Mouse (Mus musculus) v-Abl transformed pro-B cells (cell line): ENCODE data around the gene 1700001C19Rik.

Experiments used
- in situ Hi-C, 2 experiments: fragments of 400-800 bp; cut with MboI; formaldehyde crosslinking; loops; one replicate each; pipeline ENCODE4 v1.15.1; 2025; ENCODE audit not compliant: unreplicated experiment in 2 of 2

1700001C19Rik gene

GRCm38 (mm10) chr17:47436907-47437547 is at the start of gene 1700001C19Rik:
TSS of gene 1700001C19Rik (minus strand) at chr17:47437376.
- in situ Hi-C loops: no loop called here

- in situ Hi-C loops: loop anchor here (10.0 kb wide), 3 partner anchors 101 to 451 kb away; partner anchors contain the start of gene Guca1b (in 1 of the 2)
These were observed 48.6 kb upstream of the 1700001C19Rik start for GRCm38 (mm10) chr17:47485791-47486190.

GRCm38 (mm10) chr17:47484993-47485392 is 47.8 kb upstream of the 1700001C19Rik start:
- in situ Hi-C loops: loop anchor here (5.0 to 10.0 kb wide), 5 partner anchors 78 to 450 kb away; partner anchors contain the start of genes Gm21981 (in 1 of the 2), Guca1b (in 1 of the 2) and Prickle4 (in 1 of the 2)

- in situ Hi-C loops: loop anchor here (5.0 to 10.0 kb wide), 5 partner anchors 77 to 450 kb away; partner anchors contain the start of genes Gm21981 (in 1 of the 2), Guca1b (in 1 of the 2) and Prickle4 (in 1 of the 2)
These were observed 47.2 kb upstream of the 1700001C19Rik start for GRCm38 (mm10) chr17:47484241-47484921.

- in situ Hi-C loops: loop anchor here (5.0 to 10.0 kb wide), 5 partner anchors 75 to 448 kb away; partner anchors contain the start of genes Gm21981 (in 1 of the 2), Guca1b (in 1 of the 2) and Prickle4 (in 1 of the 2)
These were observed 45.2 kb upstream of the 1700001C19Rik start for GRCm38 (mm10) chr17:47482401-47482800.

GRCm38 (mm10) chr17:47479887-47480286 is 42.7 kb upstream of the 1700001C19Rik start:
- in situ Hi-C loops: loop anchor here (5.0 to 10.0 kb wide), 5 partner anchors 73 to 445 kb away; partner anchors contain the start of genes Gm21981 (in 1 of the 2), Guca1b (in 1 of the 2) and Prickle4 (in 1 of the 2)

- in situ Hi-C loops: no loop called here
These were observed 38.5 kb upstream of the 1700001C19Rik start for GRCm38 (mm10) chr17:47475714-47476113.

GRCm38 (mm10) chr17:47475181-47475580 is 38.0 kb upstream of the 1700001C19Rik start:
- in situ Hi-C loops: no loop called here

- in situ Hi-C loops: no loop called here
These were observed 37.1 kb upstream of the 1700001C19Rik start for GRCm38 (mm10) chr17:47474250-47474649.

- in situ Hi-C loops: no loop called here
These were observed 36.3 kb upstream of the 1700001C19Rik start for GRCm38 (mm10) chr17:47473434-47473974.

- in situ Hi-C loops: no loop called here
These were observed 35.5 kb upstream of the 1700001C19Rik start for GRCm38 (mm10) chr17:47472435-47473350.

GRCm38 (mm10) chr17:47470686-47471085 is 33.5 kb upstream of the 1700001C19Rik start:
- in situ Hi-C loops: no loop called here

- in situ Hi-C loops: no loop called here
These were observed 32.9 kb upstream of the 1700001C19Rik start for GRCm38 (mm10) chr17:47470121-47470520.

GRCm38 (mm10) chr17:47469642-47470041 is 32.5 kb upstream of the 1700001C19Rik start:
- in situ Hi-C loops: no loop called here

GRCm38 (mm10) chr17:47468466-47468865 is 31.3 kb upstream of the 1700001C19Rik start:
- in situ Hi-C loops: no loop called here

GRCm38 (mm10) chr17:47468063-47468462 is 30.9 kb upstream of the 1700001C19Rik start:
- in situ Hi-C loops: no loop called here

- in situ Hi-C loops: no loop called here
These were observed 30.5 kb upstream of the 1700001C19Rik start for GRCm38 (mm10) chr17:47467659-47468058.

- in situ Hi-C loops: no loop called here
These were observed 29.1 kb upstream of the 1700001C19Rik start for GRCm38 (mm10) chr17:47466284-47466683.

- in situ Hi-C loops: no loop called here
These were observed 27.8 kb upstream of the 1700001C19Rik start for GRCm38 (mm10) chr17:47465016-47465415.
